Mouse (Mus musculus): ENCODE data around the gene Trappc2l.
"Not testable (repeated sequence)": the region's sequence is repeated elsewhere in the genome, so short reads cannot be mapped to it uniquely, and the experiment has no call there.

Trappc2l gene

GRCm38 (mm10) chr8:122611295-122612133 lies at the start of gene Trappc2l, which contains the start of gene Galns:
Gene Trappc2l, plus strand, starts transcription at chr8:122611640.
Gene Galns, minus strand, starts transcription at chr8:122611463.
- peak; percentile 97 for DNase-seq

GRCm38 (mm10) chr8:122564363-122565352 lies 46.8 kb upstream of the Trappc2l start:
- DNase-seq, result no peak

GRCm38 (mm10) chr8:122566766-122567165 lies 44.7 kb upstream of the Trappc2l start:
- DNase-seq, result no peak

GRCm38 (mm10) chr8:122567361-122568108 lies 43.9 kb upstream of the Trappc2l start, which contains the start of gene Cdt1:
Gene Cdt1, plus strand, starts transcription at chr8:122568015.
- peak; percentile 97 for DNase-seq

- no peak for DNase-seq
Observed at GRCm38 (mm10) chr8:122568109-122568504, 43.3 kb upstream of the Trappc2l start.

- no peak for DNase-seq
Observed at GRCm38 (mm10) chr8:122568881-122569309, 42.5 kb upstream of the Trappc2l start.

GRCm38 (mm10) chr8:122569329-122569728 lies 42.1 kb upstream of the Trappc2l start:
- DNase-seq, result no peak

GRCm38 (mm10) chr8:122569996-122570395 lies 41.4 kb upstream of the Trappc2l start:
- no peak for DNase-seq

GRCm38 (mm10) chr8:122571153-122571552 lies 40.3 kb upstream of the Trappc2l start:
- no peak for DNase-seq

GRCm38 (mm10) chr8:122571750-122572267 lies 39.6 kb upstream of the Trappc2l start:
- DNase-seq, result no peak

GRCm38 (mm10) chr8:122572751-122573150 lies 38.7 kb upstream of the Trappc2l start:
- DNase-seq, result no peak

GRCm38 (mm10) chr8:122573176-122573575 lies 38.3 kb upstream of the Trappc2l start:
- DNase-seq, result not testable (repeated sequence)

GRCm38 (mm10) chr8:122573577-122573976 lies 37.9 kb upstream of the Trappc2l start:
- no peak for DNase-seq

- DNase-seq, result no peak
Observed at GRCm38 (mm10) chr8:122574264-122574663, 37.2 kb upstream of the Trappc2l start.

- no peak for DNase-seq
Observed at GRCm38 (mm10) chr8:122574667-122575251, 36.7 kb upstream of the Trappc2l start.

GRCm38 (mm10) chr8:122575286-122575685 lies 36.2 kb upstream of the Trappc2l start:
- DNase-seq, result no peak

GRCm38 (mm10) chr8:122575735-122576647 lies 35.4 kb upstream of the Trappc2l start:
- DNase-seq, result no peak

- peak; percentile 96 for DNase-seq
Observed at GRCm38 (mm10) chr8:122576648-122577022, 34.8 kb upstream of the Trappc2l start, which contains the start of gene Aprt. Gene Aprt, minus strand, starts transcription at chr8:122576909.

GRCm38 (mm10) chr8:122577116-122577515 lies 34.3 kb upstream of the Trappc2l start:
- no peak for DNase-seq

GRCm38 (mm10) chr8:122579196-122579595 lies 32.2 kb upstream of the Trappc2l start:
- DNase-seq, result no peak

GRCm38 (mm10) chr8:122580926-122581325 lies 30.5 kb upstream of the Trappc2l start:
- no peak for DNase-seq

Measured in kidney, postnatal 14 days (tissue).